Mouse (Mus musculus) hindbrain, embryonic 16.5 days (tissue): ENCODE measurements around the gene Sstr3. TPM values are rescaled to one million over a fixed set of nuclear protein-coding genes. Genes with fewer than 3 reads are reported as not detected.

ENCODE experiments used
- ATAC-seq: fragments of 200-750 bp; cut with Nextera tagmentation; 2 replicates; pipeline ENCODE4 v1.8.0; 2017; ENCODE audit warnings: moderate TSS enrichment, moderate library complexity
- H3K27ac ChIP-seq: fragments of 300-500 bp; sonication (generic); 2 replicates; pipeline ENCODE4 v1.5.1; 2014; ENCODE audit warnings: low read depth, mild to moderate bottlenecking, control low read depth, low read length, moderate library complexity
- H3K27me3 ChIP-seq: fragments of 300-500 bp; sonication (generic); replicated peaks from 2 replicates; pipeline ENCODE4 v1.6.1; 2014; ENCODE audit warnings: low read length; ENCODE audit not compliant: control insufficient read depth, insufficient read depth
- H3K36me3 ChIP-seq: fragments of 300-500 bp; sonication (generic); 2 replicates; pipeline ENCODE4 v1.6.1; 2014; ENCODE audit warnings: mild to moderate bottlenecking, low read length, moderate library complexity, mixed read lengths; ENCODE audit not compliant: control insufficient read depth, insufficient read depth
- H3K4me1 ChIP-seq: fragments of 300-500 bp; sonication (generic); 2 replicates; pipeline ENCODE4 v1.6.1; 2014; ENCODE audit warnings: low read depth, low read length; ENCODE audit not compliant: control insufficient read depth, insufficient read depth
- H3K4me2 ChIP-seq: fragments of 300-500 bp; sonication (generic); 2 replicates; pipeline ENCODE4 v1.6.1; 2014; ENCODE audit warnings: mild to moderate bottlenecking, low read length, control low read depth, moderate library complexity
- H3K4me3 ChIP-seq: fragments of 300-500 bp; sonication (generic); 2 replicates; pipeline ENCODE4 v1.5.1; 2014; ENCODE audit warnings: mild to moderate bottlenecking, low read length, control low read depth, moderate library complexity
- H3K9ac ChIP-seq: fragments of 300-500 bp; sonication (generic); 2 replicates; pipeline ENCODE4 v1.6.1; 2014; ENCODE audit warnings: low read depth, mild to moderate bottlenecking, control low read depth, low read length, moderate library complexity
- H3K9me3 ChIP-seq: fragments of 300-500 bp; sonication (generic); 2 replicates; pipeline ENCODE4 v1.6.1; 2014; ENCODE audit warnings: mild to moderate bottlenecking, low read length, moderate library complexity; ENCODE audit not compliant: control insufficient read depth
- WGBS: fragments of 180-500 bp; shearing (Covaris S2); extraction: QIAGEN DNeasy Blood & Tissue Kit; methylation state at CpG from one replicate; pipeline ENCODE4 v1.1.7; 2014; 5-methylcytosine and 5-hydroxymethylcytosine counted together
- polyA plus RNA-seq: library from polyadenylated mRNA; unstranded; fragments of >200 nt; fragmentation: Nextera tagmentation; extraction: Ambion mirVana; gene quantifications from 2 replicates; pipeline ENCODE4 v1.2.1, GENCODE M21; 2015

Gene Sstr3
- polyA plus RNA-seq, 1 experiment from 2014 or later, result 1.1 TPM

- H3K9ac ChIP-seq, result no peak overlapping the region
- no peak for ATAC-seq
- H3K27me3 ChIP-seq, result no peaks in the 10 kb centered on the region
- no peak overlapping the region for H3K27ac ChIP-seq
- WGBS, result 89% methylated on average over 14 of the region's 14 CpGs
- H3K36me3 ChIP-seq, result no peaks in the 10 kb centered on the region
- H3K4me2 ChIP-seq, result no peak overlapping the region
- H3K9me3 ChIP-seq, result no peaks in the 10 kb centered on the region
- peaks cover 5% of the 10 kb centered on the region; the same call in 1 of the 2 replicates for H3K4me1 ChIP-seq
- no peak overlapping the region for H3K4me3 ChIP-seq
Observed at GRCm38 (mm10) chr15:78513019-78513418, 31.5 kb downstream of the Sstr3 start.

- no peak overlapping the region for H3K9ac ChIP-seq
- no peak overlapping the region for H3K27ac ChIP-seq
- no peak overlapping the region for H3K4me2 ChIP-seq
- WGBS, result 90% methylated on average over 7 of the region's 7 CpGs
- no peaks in the 10 kb centered on the region for H3K9me3 ChIP-seq
- H3K27me3 ChIP-seq, result no peaks in the 10 kb centered on the region
- H3K4me3 ChIP-seq, result no peak overlapping the region
- no peak for ATAC-seq
- no peaks in the 10 kb centered on the region for H3K36me3 ChIP-seq
- H3K4me1 ChIP-seq, result peaks cover 5% of the 10 kb centered on the region; the same call in 1 of the 2 replicates
Observed at GRCm38 (mm10) chr15:78511951-78512350, 32.5 kb downstream of the Sstr3 start.

- no peak for ATAC-seq
- Histone ChIP-seq H3K4me3 (no peak overlapping the region), H3K9ac (no peak overlapping the region), H3K4me2 (no peak overlapping the region), H3K4me1 (peaks cover 5% of the 10 kb centered on the region; the same call in 1 of the 2 replicates), H3K27ac (no peak overlapping the region), H3K36me3 (no peaks in the 10 kb centered on the region), H3K27me3 (no peaks in the 10 kb centered on the region), H3K9me3 (no peaks in the 10 kb centered on the region)
- 91% methylated on average over 6 of the region's 6 CpGs for WGBS
Observed at GRCm38 (mm10) chr15:78510736-78511135, 33.7 kb downstream of the Sstr3 start.

- ATAC-seq, result no peak
- no peak overlapping the region for H3K4me2 ChIP-seq
- no peaks in the 10 kb centered on the region for H3K9me3 ChIP-seq
- H3K27ac ChIP-seq, result no peak overlapping the region
- H3K4me1 ChIP-seq, result peaks cover 5% of the 10 kb centered on the region; the same call in 1 of the 2 replicates
- H3K27me3 ChIP-seq, result no peaks in the 10 kb centered on the region
- WGBS, result 45% methylated on average over 8 of the region's 8 CpGs
- no peaks in the 10 kb centered on the region for H3K36me3 ChIP-seq
- no peak overlapping the region for H3K4me3 ChIP-seq
- no peak overlapping the region for H3K9ac ChIP-seq
Observed at GRCm38 (mm10) chr15:78510121-78510576, 34.3 kb downstream of the Sstr3 start.

GRCm38 (mm10) chr15:78509297-78509899, 35.1 kb downstream of the Sstr3 start:
- 47% methylated on average over 12 of the region's 12 CpGs for WGBS
- peaks cover 3% of the 10 kb centered on the region for H3K9me3 ChIP-seq
- H3K4me2 ChIP-seq, result 0 out of 2 replicates have a peak overlapping the region, but pooled peaks have one; percentile 9
- no peaks in the 10 kb centered on the region for H3K27me3 ChIP-seq
- H3K4me1 ChIP-seq, result peaks cover 5% of the 10 kb centered on the region; the same call in 1 of the 2 replicates
- 0 out of 2 replicates have a peak overlapping the region, but pooled peaks have one; percentile 7 for H3K9ac ChIP-seq
- H3K36me3 ChIP-seq, result no peaks in the 10 kb centered on the region
- H3K27ac ChIP-seq, result no peak overlapping the region
- no peak for ATAC-seq
- H3K4me3 ChIP-seq, result no peak overlapping the region

GRCm38 (mm10) chr15:78508443-78508842, 36.0 kb downstream of the Sstr3 start:
- H3K4me3 ChIP-seq, result no peak overlapping the region
- H3K9me3 ChIP-seq, result peaks cover 3% of the 10 kb centered on the region
- H3K4me1 ChIP-seq, result peaks cover 5% of the 10 kb centered on the region; the same call in 1 of the 2 replicates
- H3K4me2 ChIP-seq, result no peak overlapping the region
- H3K36me3 ChIP-seq, result no peaks in the 10 kb centered on the region
- no peak for ATAC-seq
- no peaks in the 10 kb centered on the region for H3K27me3 ChIP-seq
- no peak overlapping the region for H3K27ac ChIP-seq
- H3K9ac ChIP-seq, result no peak overlapping the region
- 55% methylated on average over 7 of the region's 7 CpGs for WGBS

GRCm38 (mm10) chr15:78505541-78505940, 38.9 kb downstream of the Sstr3 start:
- no peaks in the 10 kb centered on the region for H3K36me3 ChIP-seq
- no peak overlapping the region for H3K4me2 ChIP-seq
- no peak overlapping the region for H3K9ac ChIP-seq
- peaks cover 3% of the 10 kb centered on the region for H3K9me3 ChIP-seq
- H3K4me3 ChIP-seq, result no peak overlapping the region
- H3K27me3 ChIP-seq, result no peaks in the 10 kb centered on the region
- no peak for ATAC-seq
- no peak overlapping the region for H3K27ac ChIP-seq
- 80% methylated on average over 3 of the region's 3 CpGs for WGBS
- peaks cover 5% of the 10 kb centered on the region; the same call in 1 of the 2 replicates for H3K4me1 ChIP-seq

- peaks cover 3% of the 10 kb centered on the region for H3K9me3 ChIP-seq
- no peak overlapping the region for H3K4me2 ChIP-seq
- H3K4me1 ChIP-seq, result peaks cover 4% of the 10 kb centered on the region; the same call in 1 of the 2 replicates
- no peak for ATAC-seq
- no peak overlapping the region for H3K9ac ChIP-seq
- 88% methylated on average over 5 of the region's 5 CpGs for WGBS
- H3K36me3 ChIP-seq, result no peaks in the 10 kb centered on the region
- no peak overlapping the region for H3K27ac ChIP-seq
- no peaks in the 10 kb centered on the region for H3K27me3 ChIP-seq
- no peak overlapping the region for H3K4me3 ChIP-seq
Observed at GRCm38 (mm10) chr15:78504816-78505215, 39.7 kb downstream of the Sstr3 start.

- 80% methylated on average over 1 of the region's 1 CpGs for WGBS
- H3K4me3 ChIP-seq, result no peak overlapping the region
- no peak for ATAC-seq
Observed at GRCm38 (mm10) chr15:78504013-78504412, 40.5 kb downstream of the Sstr3 start.

More at GRCm38 (mm10) chr15:78504013-78504412, 40.5 kb downstream of the Sstr3 start:
- Histone ChIP-seq H3K27me3 (no peaks in the 10 kb centered on the region), H3K36me3 (no peaks in the 10 kb centered on the region), H3K9ac (no peak overlapping the region), H3K27ac (no peak overlapping the region), H3K4me1 (no peaks in the 10 kb centered on the region), H3K4me2 (no peak overlapping the region), H3K9me3 (peaks cover 3% of the 10 kb centered on the region)
